Mouse (Mus musculus): ENCODE results near the gene Wdfy2.
A peak's percentile ranks its signal among the peaks of the same experiment; 100 is the strongest.
"Not testable (repeated sequence)": the region's sequence is repeated elsewhere in the genome, so short reads cannot be mapped to it uniquely, and the experiment has no call there.

Wdfy2 gene

GRCm38 (mm10) chr14:62837641-62838252 is at the start of gene Wdfy2:
Wdfy2 (plus strand) TSS chr14:62837678.
- peak; percentile 56 to 73 for DNase-seq

- no peak for DNase-seq
Measured at GRCm38 (mm10) chr14:62789282-62789681, 48.2 kb upstream of the Wdfy2 start.

- DNase-seq, result no peak
Measured at GRCm38 (mm10) chr14:62795719-62796118, 41.8 kb upstream of the Wdfy2 start.

GRCm38 (mm10) chr14:62798608-62799101 is 38.8 kb upstream of the Wdfy2 start:
- peak; percentile 11 to 16 for DNase-seq

GRCm38 (mm10) chr14:62800791-62801190 is 36.7 kb upstream of the Wdfy2 start:
- DNase-seq, result no peak

GRCm38 (mm10) chr14:62803204-62803603 is 34.3 kb upstream of the Wdfy2 start:
- DNase-seq, result no peak

GRCm38 (mm10) chr14:62806921-62807320 is 30.6 kb upstream of the Wdfy2 start:
- no peak for DNase-seq

GRCm38 (mm10) chr14:62808661-62809523 is 28.6 kb upstream of the Wdfy2 start:
- no peak for DNase-seq

- peak in 1 of 2 experiments; percentile 7 for DNase-seq
Measured at GRCm38 (mm10) chr14:62812765-62813164, 24.7 kb upstream of the Wdfy2 start.

- DNase-seq, result peak; percentile 48 to 58
Measured at GRCm38 (mm10) chr14:62814567-62814966, 22.9 kb upstream of the Wdfy2 start.

GRCm38 (mm10) chr14:62816827-62817226 is 20.7 kb upstream of the Wdfy2 start:
- no peak for DNase-seq

GRCm38 (mm10) chr14:62825575-62826332 is 11.7 kb upstream of the Wdfy2 start:
- DNase-seq, result no peak

- DNase-seq, result no peak
Measured at GRCm38 (mm10) chr14:62829291-62829690, 8.2 kb upstream of the Wdfy2 start.

GRCm38 (mm10) chr14:62831691-62832275 is 5.7 kb upstream of the Wdfy2 start:
- DNase-seq, result no peak

- no peak for DNase-seq
Measured at GRCm38 (mm10) chr14:62833036-62833435, 4.4 kb upstream of the Wdfy2 start.

GRCm38 (mm10) chr14:62833541-62833940 is 3.9 kb upstream of the Wdfy2 start:
- no peak for DNase-seq

- not testable (repeated sequence) for DNase-seq
Measured at GRCm38 (mm10) chr14:62835737-62836136, 1.7 kb upstream of the Wdfy2 start.

- DNase-seq, result peak; percentile 98 to 99
Measured at GRCm38 (mm10) chr14:62836926-62837640, 395 bp upstream of the Wdfy2 start.

GRCm38 (mm10) chr14:62838336-62838735 is 858 bp downstream of the Wdfy2 start:
- DNase-seq, result no peak

GRCm38 (mm10) chr14:62841726-62842125 is 4.2 kb downstream of the Wdfy2 start:
- DNase-seq, result no peak

GRCm38 (mm10) chr14:62842495-62842894 is 5.0 kb downstream of the Wdfy2 start:
- no peak for DNase-seq

- DNase-seq, result no peak
Measured at GRCm38 (mm10) chr14:62842976-62843375, 5.5 kb downstream of the Wdfy2 start.
